ENCODE assay signal across 12 mouse cellular contexts in genomic region chr3:115819401-115820138, GRCm38 (mm10).
DNase-seq lines count a peak whose midpoint lies in the region; ATAC-seq and TF ChIP-seq lines count a peak whose summit lies in the region.
"Had no signal": no experiment of that assay in that cellular context is flagged by ENCODE, and none has a peak within 500 bp of the region (broad histone marks: within the 10 kb centered on the region; RNA-seq: fewer than 3 reads in every experiment).

No protein-coding gene starts in this region.

- H3K27ac ChIP-seq in spleen, adult 2 months (ENCODE audit: insufficient read depth, low read length): peak overlapping the region; percentile 63; the same call in 1 of the 2 replicates
- H3K27ac ChIP-seq in hindbrain, embryonic 13.5 days: no peak overlapping the region
- H3K27ac ChIP-seq: embryonic facial prominence, embryonic 12.5 days; limb, embryonic 10.5 days had no signal

- ATAC-seq in megakaryocyte-erythroid progenitor cell, adult 5-6 weeks (replicated peaks; ENCODE audit: low FRiP score, low TSS enrichment, poor library complexity, severe bottlenecking): peak; percentile 51
- ATAC-seq in activated CD4-positive, CD25-positive, alpha-beta regulatory T cell, adult 4 months: no peak
- ATAC-seq in hindbrain, embryonic 13.5 days (ENCODE audit: low FRiP score): no peak

- no peak for TF ChIP-seq POLR2A in spleen, adult 2 months (IDR thresholded peaks at IDR 0.05; ENCODE audit: low read depth, low read length)

- WGBS in spleen, adult 2 months: 11% methylated on average over 7 of the region's 7 CpGs
- 71% methylated on average over 7 of the region's 7 CpGs for WGBS in hindbrain, embryonic 13.5 days

- peak in 1 of 2 experiments; percentile 46 for DNase-seq in spleen, adult 2 months (ENCODE audit: low read depth in 1 of 2, low spot score in 2 of 2)
- DNase-seq in spleen, adult 12 weeks (ENCODE audit: low spot score): no peak
- DNase-seq in brain, adult 2 months (ENCODE audit: low read depth, low spot score): peak; percentile 32
- DNase-seq in heart, postnatal 10 days: peak; percentile 76 to 82
- no peak for DNase-seq in frontal cortex, postnatal 10 days (ENCODE audit: low spot score in 2 of 2)
- DNase-seq: kidney, adult 8-10 months; right cerebral cortex, postnatal 25 days had no signal

- no peaks in the 10 kb centered on the region for H3K9me3 ChIP-seq in hindbrain, embryonic 13.5 days
- H3K9me3 ChIP-seq: embryonic facial prominence, embryonic 12.5 days; limb, embryonic 10.5 days had no signal

- H3K4me1 ChIP-seq in spleen, adult 2 months (ENCODE audit: control insufficient read depth, insufficient read depth, insufficient read length): peaks cover 36% of the 10 kb centered on the region
- H3K4me1 ChIP-seq in hindbrain, embryonic 13.5 days (replicated peaks): no peaks in the 10 kb centered on the region

- H3K4me3 ChIP-seq in spleen, adult 2 months (ENCODE audit: extremely low read depth, insufficient read depth, insufficient read length): no peak overlapping the region
- no peak overlapping the region for H3K4me3 ChIP-seq in hindbrain, embryonic 13.5 days
- H3K4me3 ChIP-seq: embryonic facial prominence, embryonic 12.5 days; limb, embryonic 10.5 days had no signal

- TF ChIP-seq CTCF in spleen, adult 2 months (IDR thresholded peaks at IDR 0.05; ENCODE audit: extremely low read depth, insufficient read depth, insufficient read length, insufficient replicate concordance): no peak

- no peak overlapping the region for H3K9ac ChIP-seq in hindbrain, embryonic 13.5 days
- H3K9ac ChIP-seq: embryonic facial prominence, embryonic 12.5 days had no signal

- H3K36me3 ChIP-seq in spleen, adult 2 months (ENCODE audit: control insufficient read depth, insufficient read depth, low read length): no peaks in the 10 kb centered on the region
- H3K36me3 ChIP-seq in hindbrain, embryonic 13.5 days: no peaks in the 10 kb centered on the region
- H3K36me3 ChIP-seq: embryonic facial prominence, embryonic 12.5 days; limb, embryonic 10.5 days had no signal

- no peak overlapping the region for H3K4me2 ChIP-seq in hindbrain, embryonic 13.5 days
- H3K4me2 ChIP-seq: embryonic facial prominence, embryonic 12.5 days had no signal

- intact Hi-C loops in heart, postnatal 10 days (cut with DNase I): loop anchor here (2.0 kb wide), 1 partner anchor 67 kb away; the partner anchor contains the start of gene Dph5

- no peaks in the 10 kb centered on the region for H3K27me3 ChIP-seq in spleen, adult 2 months (ENCODE audit: control insufficient read depth, insufficient read depth, low read length)
- H3K27me3 ChIP-seq in hindbrain, embryonic 13.5 days: no peaks in the 10 kb centered on the region
- H3K27me3 ChIP-seq: embryonic facial prominence, embryonic 12.5 days had no signal

Comparison
In these comparisons a context has a peak if more than half of its experiments do, and no peak if none do; other contexts are left out.
1. DNase-seq: peak in brain, adult 2 months (single experiment) and heart, postnatal 10 days (2 of 2); none in spleen, adult 12 weeks (single experiment) and frontal cortex, postnatal 10 days (0 of 2).